Mouse (Mus musculus) forebrain, embryonic 14.5 days (tissue): ENCODE measurements around the gene Pih1d2. TPM values are rescaled to one million over a fixed set of nuclear protein-coding genes. Genes with fewer than 3 reads are reported as not detected.

Source experiments
- ATAC-seq: fragments of 200-750 bp; cut with Nextera tagmentation; 2 replicates; pipeline ENCODE4 v1.8.0; 2017; ENCODE audit warnings: mild to moderate bottlenecking, moderate library complexity
- DNase-seq: peaks from one replicate; pipeline ENCODE4 v3.0.0-alpha.2; 2015; ENCODE audit warnings: low spot score
- H3K27ac ChIP-seq: fragments of 300-500 bp; sonication (generic); 2 replicates; pipeline ENCODE4 v1.5.1; 2014; ENCODE audit warnings: low read depth, mild to moderate bottlenecking, control low read depth, low read length, moderate library complexity
- H3K27me3 ChIP-seq: fragments of 300-500 bp; sonication (generic); replicated peaks from 2 replicates; pipeline ENCODE4 v1.6.1; 2014; ENCODE audit warnings: low read length, control low read depth, mixed read lengths; ENCODE audit not compliant: control insufficient read depth, insufficient read depth
- H3K36me3 ChIP-seq: fragments of 300-500 bp; sonication (generic); 2 replicates; pipeline ENCODE4 v1.6.1; 2014; ENCODE audit warnings: low read length, control low read depth; ENCODE audit not compliant: control insufficient read depth, insufficient read depth
- H3K4me1 ChIP-seq: fragments of 300-500 bp; sonication (generic); 2 replicates; pipeline ENCODE4 v1.6.1; 2014; ENCODE audit warnings: antibody characterized with exemption, low read length, control low read depth; ENCODE audit not compliant: control insufficient read depth, insufficient read depth
- H3K4me2 ChIP-seq: fragments of 300-500 bp; sonication (generic); 2 replicates; pipeline ENCODE4 v1.6.1; 2014; ENCODE audit warnings: mild to moderate bottlenecking, control low read depth, low read length
- H3K4me3 ChIP-seq: fragments of 300-500 bp; sonication (generic); 2 replicates; pipeline ENCODE4 v1.5.1; 2014; ENCODE audit warnings: low read depth, low read length, control low read depth
- H3K9ac ChIP-seq: fragments of 300-500 bp; sonication (generic); 2 replicates; pipeline ENCODE4 v1.6.1; 2014; ENCODE audit warnings: mild to moderate bottlenecking, low read length, control low read depth, moderate library complexity
- H3K9me3 ChIP-seq: fragments of 300-500 bp; sonication (generic); replicated peaks from 2 replicates; pipeline ENCODE4 v1.6.1; 2016; ENCODE audit warnings: low read length, control low read depth, mixed read lengths; ENCODE audit not compliant: control insufficient read depth
- WGBS: fragments of 180-500 bp; shearing (Covaris S2); extraction: QIAGEN DNeasy Blood & Tissue Kit; methylation state at CpG from one replicate; pipeline ENCODE4 v1.1.7; 2014; 5-methylcytosine and 5-hydroxymethylcytosine counted together
- polyA plus RNA-seq: library from polyadenylated mRNA; unstranded; fragments of >200 nt; fragmentation: Nextera tagmentation; extraction: Ambion mirVana; gene quantifications from 2 replicates; pipeline ENCODE4 v1.2.1, GENCODE M21; 2014

The Pih1d2 gene
- 5.1 and 5.8 TPM in 2 replicates for polyA plus RNA-seq

- no peaks in the 10 kb centered on the region for H3K27me3 ChIP-seq
- peak within 1 kb of the TSS; percentile 88 for H3K4me2 ChIP-seq
- H3K36me3 ChIP-seq = peaks cover 26% of the 10 kb centered on the region
- H3K27ac ChIP-seq = peak within 1 kb of the TSS; percentile 89
- H3K9me3 ChIP-seq = no peaks in the 10 kb centered on the region
- peak within 1 kb of the TSS; percentile 98 for H3K4me3 ChIP-seq
- peak within 1 kb of the TSS; percentile 92 for H3K9ac ChIP-seq
- under 1% methylated on average over 76 of the region's 81 CpGs for WGBS
- peaks cover 8% of the 10 kb centered on the region for H3K4me1 ChIP-seq
- ATAC-seq = peak; percentile 95
- DNase-seq = peak; percentile 95
Measured at GRCm38 (mm10) chr9:50616766-50617603, at the start of gene Pih1d2, which contains the start of gene Nkapd1. Gene Pih1d2 (plus strand): TSS chr9:50617321. Gene Nkapd1 (minus strand): TSS chr9:50617464.

- no peak for DNase-seq
- H3K4me1 ChIP-seq = no peaks in the 10 kb centered on the region
- no peak overlapping the region for H3K4me3 ChIP-seq
- H3K27me3 ChIP-seq = no peaks in the 10 kb centered on the region
- ATAC-seq = no peak
- no peak overlapping the region for H3K9ac ChIP-seq
- no peaks in the 10 kb centered on the region for H3K9me3 ChIP-seq
- no peak overlapping the region for H3K4me2 ChIP-seq
- H3K36me3 ChIP-seq = no peaks in the 10 kb centered on the region
- 92% methylated on average over 4 of the region's 4 CpGs for WGBS
- no peak overlapping the region for H3K27ac ChIP-seq
Measured at GRCm38 (mm10) chr9:50567372-50567771, 49.7 kb upstream of the Pih1d2 start.

GRCm38 (mm10) chr9:50567881-50568280, 49.2 kb upstream of the Pih1d2 start:
- Histone ChIP-seq H3K4me1 (no peaks in the 10 kb centered on the region), H3K27ac (no peak overlapping the region), H3K36me3 (no peaks in the 10 kb centered on the region), H3K9ac (no peak overlapping the region), H3K27me3 (no peaks in the 10 kb centered on the region), H3K4me2 (no peak overlapping the region), H3K4me3 (no peak overlapping the region), H3K9me3 (no peaks in the 10 kb centered on the region)
- ATAC-seq (no peak), DNase-seq (no peak)
- WGBS = 95% methylated on average over 2 of the region's 2 CpGs

GRCm38 (mm10) chr9:50569599-50570525, 47.3 kb upstream of the Pih1d2 start:
- DNase-seq (no peak), ATAC-seq (no peak)
- Histone ChIP-seq H3K9me3 (no peaks in the 10 kb centered on the region), H3K27me3 (no peaks in the 10 kb centered on the region), H3K4me3 (no peak overlapping the region), H3K9ac (no peak overlapping the region), H3K4me1 (no peaks in the 10 kb centered on the region), H3K4me2 (no peak overlapping the region), H3K27ac (no peak overlapping the region), H3K36me3 (no peaks in the 10 kb centered on the region)
- WGBS = 79% methylated on average over 10 of the region's 10 CpGs

- Histone ChIP-seq H3K36me3 (no peaks in the 10 kb centered on the region), H3K9ac (no peak overlapping the region), H3K4me1 (no peaks in the 10 kb centered on the region), H3K9me3 (no peaks in the 10 kb centered on the region), H3K27me3 (no peaks in the 10 kb centered on the region), H3K4me3 (no peak overlapping the region), H3K4me2 (no peak overlapping the region), H3K27ac (no peak overlapping the region)
- DNase-seq = no peak
- no peak for ATAC-seq
- WGBS = 23% methylated on average over 4 of the region's 4 CpGs
Measured at GRCm38 (mm10) chr9:50580370-50580769, 36.8 kb upstream of the Pih1d2 start.

- no peak overlapping the region for H3K4me2 ChIP-seq
- no peak overlapping the region for H3K9ac ChIP-seq
- DNase-seq = no peak
- 84% methylated on average over 6 of the region's 6 CpGs for WGBS
- H3K4me1 ChIP-seq = no peaks in the 10 kb centered on the region
- no peak overlapping the region for H3K27ac ChIP-seq
- no peaks in the 10 kb centered on the region for H3K36me3 ChIP-seq
- H3K27me3 ChIP-seq = no peaks in the 10 kb centered on the region
- no peak for ATAC-seq
- H3K9me3 ChIP-seq = no peaks in the 10 kb centered on the region
- no peak overlapping the region for H3K4me3 ChIP-seq
Measured at GRCm38 (mm10) chr9:50585145-50585818, 31.8 kb upstream of the Pih1d2 start.

- ATAC-seq = no peak
- no peak overlapping the region for H3K9ac ChIP-seq
- H3K4me1 ChIP-seq = no peaks in the 10 kb centered on the region
- no peaks in the 10 kb centered on the region for H3K9me3 ChIP-seq
- H3K4me2 ChIP-seq = no peak overlapping the region
- no peaks in the 10 kb centered on the region for H3K27me3 ChIP-seq
- DNase-seq = no peak
- WGBS = 75% methylated on average over 4 of the region's 4 CpGs
- no peak overlapping the region for H3K27ac ChIP-seq
- H3K4me3 ChIP-seq = no peak overlapping the region
- H3K36me3 ChIP-seq = no peaks in the 10 kb centered on the region
Measured at GRCm38 (mm10) chr9:50586955-50587354, 30.2 kb upstream of the Pih1d2 start.

- no peak for DNase-seq
- 76% methylated on average over 10 of the region's 10 CpGs for WGBS
- no peak overlapping the region for H3K27ac ChIP-seq
- H3K4me3 ChIP-seq = no peak overlapping the region
- no peak overlapping the region for H3K9ac ChIP-seq
- no peaks in the 10 kb centered on the region for H3K9me3 ChIP-seq
- peaks cover 16% of the 10 kb centered on the region for H3K36me3 ChIP-seq
- no peaks in the 10 kb centered on the region for H3K27me3 ChIP-seq
- no peak for ATAC-seq
- no peak overlapping the region for H3K4me2 ChIP-seq
- H3K4me1 ChIP-seq = no peaks in the 10 kb centered on the region
Measured at GRCm38 (mm10) chr9:50590856-50591518, 26.1 kb upstream of the Pih1d2 start.
